Mouse (Mus musculus): ENCODE results near the gene Lnpep.
"Not testable (repeated sequence)": the region's sequence is repeated elsewhere in the genome, so short reads cannot be mapped to it uniquely, and the experiment has no call there.

The Lnpep gene

GRCm38 (mm10) chr17:17498848-17499247 is 126.0 kb downstream of the Lnpep start:
- DNase-seq (ENCODE audit: extremely low read depth, low read depth, low spot score), result no peak

- no peak for DNase-seq (ENCODE audit: extremely low read depth, low read depth, low spot score)
These were observed 128.1 kb downstream of the Lnpep start for GRCm38 (mm10) chr17:17496730-17497129.

- DNase-seq (ENCODE audit: extremely low read depth, low read depth, low spot score), result not testable (repeated sequence)
These were observed 128.6 kb downstream of the Lnpep start for GRCm38 (mm10) chr17:17496234-17496633.

- no peak for DNase-seq (ENCODE audit: extremely low read depth, low read depth, low spot score)
These were observed 132.7 kb downstream of the Lnpep start for GRCm38 (mm10) chr17:17492116-17492515.

GRCm38 (mm10) chr17:17491622-17492001 is 133.2 kb downstream of the Lnpep start:
- DNase-seq (ENCODE audit: extremely low read depth, low read depth, low spot score), result no peak

GRCm38 (mm10) chr17:17490820-17491621 is 133.8 kb downstream of the Lnpep start:
- DNase-seq (ENCODE audit: extremely low read depth, low read depth, low spot score), result no peak

- DNase-seq (ENCODE audit: extremely low read depth, low read depth, low spot score), result no peak
These were observed 139.1 kb downstream of the Lnpep start for GRCm38 (mm10) chr17:17485789-17486188.
